Mouse (Mus musculus) stomach, embryonic 15.5 days (tissue): ENCODE measurements around the gene Adamtsl1. TPM values are rescaled to one million over a fixed set of nuclear protein-coding genes. Genes with fewer than 3 reads are reported as not detected.
A peak's percentile ranks its signal among the peaks of the same experiment; 100 is the strongest.

Experiments used
- ATAC-seq: fragments of 200-750 bp; cut with Nextera tagmentation; 2 replicates; pipeline ENCODE4 v1.8.0; 2017; ENCODE audit warnings: low read depth, moderate number of reproducible peaks, moderate TSS enrichment; ENCODE audit not compliant: insufficient read depth, low FRiP score
- H3K27ac ChIP-seq: fragments of 300-500 bp; sonication (generic); 2 replicates; pipeline ENCODE4 v1.5.1; 2015; ENCODE audit warnings: mild to moderate bottlenecking, inconsistent platforms
- H3K27me3 ChIP-seq: fragments of 300-500 bp; sonication (generic); replicated peaks from 2 replicates; pipeline ENCODE4 v1.6.1; 2015; ENCODE audit warnings: inconsistent platforms
- H3K36me3 ChIP-seq: fragments of 300-500 bp; sonication (generic); 2 replicates; pipeline ENCODE4 v1.6.1; 2015; ENCODE audit warnings: inconsistent platforms
- H3K4me1 ChIP-seq: fragments of 300-500 bp; sonication (generic); 2 replicates; pipeline ENCODE4 v1.6.1; 2015; ENCODE audit warnings: inconsistent platforms
- H3K4me2 ChIP-seq: fragments of 300-500 bp; sonication (generic); 2 replicates; pipeline ENCODE4 v1.6.1; 2015; ENCODE audit warnings: mild to moderate bottlenecking, inconsistent platforms
- H3K4me3 ChIP-seq: fragments of 300-500 bp; sonication (generic); replicated peaks from 2 replicates; pipeline ENCODE4 v1.5.1; 2015; ENCODE audit warnings: inconsistent platforms
- H3K9ac ChIP-seq: fragments of 300-500 bp; sonication (generic); 2 replicates; pipeline ENCODE4 v1.6.1; 2015; ENCODE audit warnings: inconsistent platforms
- H3K9me3 ChIP-seq: fragments of 300-500 bp; sonication (generic); 2 replicates; pipeline ENCODE4 v1.6.1; 2016; ENCODE audit warnings: inconsistent platforms
- WGBS: fragments of 180-500 bp; shearing (Covaris S2); methylation state at CpG from one replicate; pipeline ENCODE4 v1.1.7; 2015; 5-methylcytosine and 5-hydroxymethylcytosine counted together
- polyA plus RNA-seq: library from polyadenylated mRNA; unstranded; fragments of >200 nt; fragmentation: Nextera tagmentation; extraction: Ambion mirVana; gene quantifications from 2 replicates; pipeline ENCODE4 v1.2.1, GENCODE M21; 2015

Gene Adamtsl1
- polyA plus RNA-seq, 1 experiment from 2014 or later, result 17.8 TPM

- no peak overlapping the region for H3K27ac ChIP-seq
- no peaks in the 10 kb centered on the region for H3K4me1 ChIP-seq
- no peak overlapping the region for H3K9ac ChIP-seq
- H3K4me2 ChIP-seq, result no peak overlapping the region
- no peaks in the 10 kb centered on the region for H3K36me3 ChIP-seq
- no peaks in the 10 kb centered on the region for H3K9me3 ChIP-seq
- no peak for ATAC-seq
- H3K4me3 ChIP-seq, result no peak overlapping the region
- 73% methylated on average over 3 of the region's 3 CpGs for WGBS
- H3K27me3 ChIP-seq, result no peaks in the 10 kb centered on the region
Observed at GRCm38 (mm10) chr4:85955387-85955786, 441.4 kb downstream of the Adamtsl1 start.

GRCm38 (mm10) chr4:85957266-85957665 lies 443.3 kb downstream of the Adamtsl1 start:
- Histone ChIP-seq H3K36me3 (no peaks in the 10 kb centered on the region), H3K4me1 (no peaks in the 10 kb centered on the region), H3K4me3 (no peak overlapping the region), H3K4me2 (no peak overlapping the region), H3K9me3 (no peaks in the 10 kb centered on the region), H3K27ac (no peak overlapping the region), H3K9ac (no peak overlapping the region), H3K27me3 (no peaks in the 10 kb centered on the region)
- 63% methylated on average over 4 of the region's 4 CpGs for WGBS
- no peak for ATAC-seq

DNA sequence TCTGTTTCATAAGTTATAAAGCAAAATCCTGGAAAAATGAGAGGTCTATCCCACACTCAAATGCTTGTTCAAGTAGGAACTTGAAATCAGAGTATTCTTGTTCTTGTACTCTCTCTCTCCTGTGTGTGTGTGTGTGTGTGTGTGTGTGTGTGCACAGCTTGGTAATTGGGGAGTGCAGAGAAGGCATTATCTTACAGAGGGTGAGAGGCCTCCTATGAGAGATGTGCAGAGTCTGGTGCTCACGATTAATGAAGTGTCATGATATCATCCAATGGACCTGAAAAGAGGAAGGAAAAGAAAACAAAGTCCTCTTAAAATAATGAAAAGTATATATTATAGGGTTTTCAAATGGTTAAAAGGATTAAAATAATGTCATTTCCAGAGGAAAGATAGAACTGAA lies 443.9 kb downstream of the Adamtsl1 start:
- no peaks in the 10 kb centered on the region for H3K4me1 ChIP-seq
- no peaks in the 10 kb centered on the region for H3K36me3 ChIP-seq
- no peak overlapping the region for H3K27ac ChIP-seq
- 60% methylated on average over 1 of the region's 1 CpGs for WGBS
- H3K4me3 ChIP-seq, result no peak overlapping the region
- H3K9me3 ChIP-seq, result no peaks in the 10 kb centered on the region
- no peaks in the 10 kb centered on the region for H3K27me3 ChIP-seq
- ATAC-seq, result no peak
- H3K9ac ChIP-seq, result no peak overlapping the region
- H3K4me2 ChIP-seq, result no peak overlapping the region

DNA sequence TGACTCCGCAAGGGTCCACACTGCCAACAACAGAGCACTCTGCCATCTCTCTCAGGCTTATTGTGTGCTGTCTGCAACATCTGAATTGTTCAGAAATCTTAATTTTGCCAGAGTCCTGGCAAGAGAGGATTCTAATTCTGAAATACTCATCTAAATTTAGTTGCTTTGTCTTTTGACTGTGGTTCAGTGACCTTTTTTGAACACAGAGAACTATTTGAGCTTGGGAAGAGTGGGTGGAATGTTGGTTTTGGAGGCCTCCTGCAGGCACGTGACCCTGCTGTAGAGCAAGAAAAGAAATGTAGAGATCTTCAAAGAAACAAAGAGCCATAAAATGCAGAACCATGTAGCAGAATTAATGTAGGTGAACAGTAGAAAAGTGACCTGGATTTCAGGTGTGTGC lies 445.0 kb downstream of the Adamtsl1 start:
- Histone ChIP-seq H3K9ac (no peak overlapping the region), H3K4me1 (no peaks in the 10 kb centered on the region), H3K36me3 (no peaks in the 10 kb centered on the region), H3K27ac (no peak overlapping the region), H3K4me3 (no peak overlapping the region), H3K4me2 (no peak overlapping the region), H3K27me3 (no peaks in the 10 kb centered on the region), H3K9me3 (no peaks in the 10 kb centered on the region)
- no peak for ATAC-seq
- WGBS, result 66% methylated on average over 2 of the region's 2 CpGs

DNA sequence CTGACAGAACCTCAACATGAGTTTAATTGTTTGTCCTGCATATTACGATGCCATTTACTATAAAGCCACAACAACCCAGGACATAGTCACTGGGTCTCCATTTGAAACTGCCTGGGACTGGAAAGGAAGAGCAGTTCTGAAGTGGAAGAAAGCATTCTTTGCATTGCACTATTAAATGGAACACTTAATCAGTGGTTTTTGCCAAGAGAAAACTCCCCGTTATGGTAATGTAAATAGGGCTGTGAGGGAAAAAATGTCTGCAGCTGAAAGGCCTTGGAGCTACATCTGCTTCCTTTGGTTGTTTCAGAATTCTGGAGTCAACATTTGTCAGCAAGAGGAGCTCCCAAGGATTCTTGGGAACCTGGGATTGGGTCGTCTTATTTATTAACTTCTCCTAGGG lies 462.2 kb downstream of the Adamtsl1 start:
- no peaks in the 10 kb centered on the region for H3K4me1 ChIP-seq

GRCm38 (mm10) chr4:85979206-85979605 lies 465.2 kb downstream of the Adamtsl1 start:
- ATAC-seq, result no peak

More for the DNA sequence above, 462.2 kb downstream of the Adamtsl1 start:
- Histone ChIP-seq H3K4me2 (no peak overlapping the region), H3K9me3 (no peaks in the 10 kb centered on the region), H3K4me3 (no peak overlapping the region), H3K9ac (no peak overlapping the region), H3K36me3 (no peaks in the 10 kb centered on the region), H3K27me3 (no peaks in the 10 kb centered on the region), H3K27ac (no peak overlapping the region)
- WGBS, result 56% methylated on average over 3 of the region's 3 CpGs
- ATAC-seq, result no peak

DNA sequence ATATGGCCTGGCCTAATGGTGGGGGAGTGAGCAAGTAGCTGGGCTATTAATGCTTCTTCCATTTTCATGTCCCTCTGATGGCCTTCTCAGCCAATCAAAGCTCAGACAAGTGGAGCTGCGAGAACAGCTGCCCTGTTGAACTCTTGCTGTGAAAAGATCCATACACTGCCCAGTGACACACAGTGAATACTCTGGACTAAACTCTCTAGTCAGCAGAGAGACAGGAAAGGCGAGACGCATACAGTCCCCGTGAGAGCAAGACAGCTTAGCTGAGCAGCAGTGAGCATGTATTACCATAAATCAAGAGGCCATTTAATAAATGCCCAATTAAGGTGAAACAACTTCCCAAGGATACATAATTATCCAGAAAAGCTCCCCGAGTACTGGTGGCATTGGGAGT lies 492.6 kb downstream of the Adamtsl1 start:
- no peaks in the 10 kb centered on the region for H3K4me1 ChIP-seq
- no peak for ATAC-seq
- 44% methylated on average over 5 of the region's 5 CpGs for WGBS

More at GRCm38 (mm10) chr4:85979206-85979605, 465.2 kb downstream of the Adamtsl1 start:
- Histone ChIP-seq H3K27me3 (no peaks in the 10 kb centered on the region), H3K36me3 (no peaks in the 10 kb centered on the region), H3K4me2 (no peak overlapping the region), H3K9ac (no peak overlapping the region), H3K27ac (no peak overlapping the region), H3K4me1 (no peaks in the 10 kb centered on the region), H3K4me3 (no peak overlapping the region), H3K9me3 (no peaks in the 10 kb centered on the region)
- 61% methylated on average over 10 of the region's 10 CpGs for WGBS

DNA sequence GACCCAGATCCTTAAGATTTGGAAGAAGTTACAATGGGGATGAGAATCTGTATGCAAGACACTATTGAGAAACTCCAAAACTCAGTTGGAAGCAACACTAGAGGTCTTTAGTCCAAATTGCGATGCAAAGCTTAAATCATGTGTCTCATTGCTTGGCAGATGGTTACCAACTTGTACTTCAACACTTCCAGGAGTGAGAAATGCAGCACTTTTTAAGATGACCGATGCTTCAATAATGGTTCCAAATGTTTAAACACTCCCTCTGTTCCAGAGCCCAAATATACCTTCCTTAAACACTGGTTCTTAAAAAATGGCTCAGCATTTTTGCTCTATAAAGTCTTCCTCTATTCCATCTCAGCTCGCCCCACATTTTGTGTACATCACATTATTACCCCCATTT lies 499.7 kb downstream of the Adamtsl1 start:
- no peaks in the 10 kb centered on the region for H3K36me3 ChIP-seq
- ATAC-seq, result no peak
- 84% methylated on average over 3 of the region's 3 CpGs for WGBS
- H3K4me2 ChIP-seq, result no peak overlapping the region
- H3K27ac ChIP-seq, result no peak overlapping the region
- no peak overlapping the region for H3K4me3 ChIP-seq
- no peak overlapping the region for H3K9ac ChIP-seq
- no peaks in the 10 kb centered on the region for H3K4me1 ChIP-seq
- H3K9me3 ChIP-seq, result no peaks in the 10 kb centered on the region
- no peaks in the 10 kb centered on the region for H3K27me3 ChIP-seq

More for the DNA sequence above, 492.6 kb downstream of the Adamtsl1 start:
- H3K9ac ChIP-seq, result no peak overlapping the region
- H3K4me3 ChIP-seq, result no peak overlapping the region
- H3K27ac ChIP-seq, result no peak overlapping the region
- H3K36me3 ChIP-seq, result no peaks in the 10 kb centered on the region
- no peaks in the 10 kb centered on the region for H3K9me3 ChIP-seq
- no peaks in the 10 kb centered on the region for H3K27me3 ChIP-seq
- H3K4me2 ChIP-seq, result no peak overlapping the region

DNA sequence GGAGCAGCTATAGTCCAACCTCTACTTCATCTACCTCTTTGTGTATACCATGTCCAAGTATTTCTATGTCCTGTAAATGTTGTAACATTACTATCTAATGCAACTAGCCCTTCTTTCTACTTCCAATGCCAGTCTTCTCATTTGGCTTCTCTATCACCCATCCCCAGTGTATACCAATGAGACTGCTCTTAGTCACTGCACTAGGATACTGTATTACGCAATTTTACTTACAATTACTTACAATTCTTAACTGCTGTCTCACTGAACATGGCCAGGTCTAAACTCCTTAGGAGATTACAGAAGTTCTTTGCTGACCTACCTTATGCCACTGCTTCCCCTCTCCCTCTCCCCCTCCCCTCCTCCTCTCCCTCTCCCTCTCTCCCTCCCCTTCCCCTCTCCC lies 505.0 kb downstream of the Adamtsl1 start:
- no peak for ATAC-seq
- Histone ChIP-seq H3K9me3 (no peaks in the 10 kb centered on the region), H3K36me3 (no peaks in the 10 kb centered on the region), H3K9ac (no peak overlapping the region), H3K4me2 (no peak overlapping the region), H3K27ac (no peak overlapping the region), H3K27me3 (no peaks in the 10 kb centered on the region), H3K4me1 (no peaks in the 10 kb centered on the region), H3K4me3 (no peak overlapping the region)
- 94% methylated on average over 1 of the region's 1 CpGs for WGBS

GRCm38 (mm10) chr4:86019586-86019985 lies 505.6 kb downstream of the Adamtsl1 start:
- H3K9me3 ChIP-seq, result no peaks in the 10 kb centered on the region
- ATAC-seq, result no peak
- H3K4me1 ChIP-seq, result no peaks in the 10 kb centered on the region
- H3K4me3 ChIP-seq, result no peak overlapping the region
- H3K27ac ChIP-seq, result no peak overlapping the region
- no peak overlapping the region for H3K9ac ChIP-seq
- H3K36me3 ChIP-seq, result no peaks in the 10 kb centered on the region
- H3K27me3 ChIP-seq, result no peaks in the 10 kb centered on the region
- H3K4me2 ChIP-seq, result no peak overlapping the region
- 44% methylated on average over 4 of the region's 4 CpGs for WGBS

DNA sequence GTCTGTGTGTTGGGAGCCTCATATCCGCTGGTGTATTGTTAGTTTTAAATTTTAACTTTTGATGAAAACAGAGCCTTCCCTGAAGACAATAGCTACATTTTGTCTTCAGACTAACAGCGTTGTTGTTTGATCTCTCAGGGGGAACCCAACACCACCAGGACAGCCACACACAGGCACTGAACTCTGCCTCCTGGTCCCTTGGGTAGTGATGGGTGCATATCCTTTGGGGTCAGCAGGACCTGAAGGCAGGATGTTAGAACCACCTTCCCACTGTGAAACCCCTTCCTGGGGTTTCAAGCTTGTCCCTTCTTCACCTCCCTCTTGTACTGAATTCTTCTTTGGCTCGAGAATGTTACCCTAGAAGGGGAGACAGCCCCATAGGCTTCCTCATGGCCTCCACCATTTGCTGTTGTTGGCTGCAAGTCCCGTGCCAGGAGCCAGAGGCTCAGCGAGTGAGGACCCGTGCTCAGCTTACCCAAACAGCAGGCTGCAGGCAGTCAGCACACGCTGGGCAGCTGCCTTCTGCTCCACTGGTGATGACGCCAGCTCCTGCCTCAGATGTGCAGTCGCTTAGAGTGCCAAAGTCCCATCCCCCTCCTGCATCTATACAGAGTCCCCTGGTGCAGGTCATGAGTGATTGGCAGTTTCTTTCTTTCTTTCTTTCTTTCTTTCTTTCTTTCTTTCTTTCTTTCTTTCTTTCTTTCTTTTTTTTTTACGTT lies 506.6 kb downstream of the Adamtsl1 start:
- Histone ChIP-seq H3K4me2 (no peak overlapping the region), H3K36me3 (no peaks in the 10 kb centered on the region), H3K27me3 (no peaks in the 10 kb centered on the region), H3K9me3 (no peaks in the 10 kb centered on the region), H3K9ac (no peak overlapping the region), H3K4me1 (no peaks in the 10 kb centered on the region), H3K27ac (no peak overlapping the region), H3K4me3 (no peak overlapping the region)
- ATAC-seq, result no peak
- WGBS, result 58% methylated on average over 10 of the region's 10 CpGs

DNA sequence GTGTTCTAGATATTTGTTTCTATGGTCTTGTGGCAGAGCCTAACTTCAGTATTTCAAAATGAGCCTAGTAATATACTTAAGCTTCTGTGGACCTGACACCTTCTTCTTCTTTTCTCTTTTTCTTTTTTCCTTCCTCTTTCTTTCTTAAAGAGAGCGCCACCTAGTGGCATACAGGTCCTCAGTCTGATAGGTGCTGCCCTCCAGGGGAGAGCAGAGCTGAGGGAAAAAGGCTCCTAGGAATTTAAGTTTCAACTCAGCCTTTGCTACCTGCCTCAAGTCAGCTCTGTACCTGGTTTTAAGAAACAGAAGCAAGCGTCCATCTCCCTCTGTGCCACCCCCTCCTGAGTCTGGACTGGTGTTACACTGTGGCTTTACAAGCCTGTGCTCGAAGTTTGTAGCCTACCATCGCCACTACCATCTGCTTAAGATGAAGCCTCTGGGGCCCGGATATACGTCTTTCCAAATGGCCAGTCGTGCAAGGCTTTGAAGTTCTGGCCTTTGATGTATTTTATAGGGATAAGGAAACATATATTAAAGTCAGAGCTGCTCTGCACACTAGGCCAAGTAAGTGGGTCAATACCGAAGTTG lies 510.7 kb downstream of the Adamtsl1 start:
- no peaks in the 10 kb centered on the region for H3K27me3 ChIP-seq
- ATAC-seq, result peak; percentile 47; the same call in 1 of the 2 replicates
- H3K4me2 ChIP-seq, result no peak overlapping the region
- H3K9ac ChIP-seq, result no peak overlapping the region
- H3K4me1 ChIP-seq, result no peaks in the 10 kb centered on the region
- H3K9me3 ChIP-seq, result no peaks in the 10 kb centered on the region
- no peak overlapping the region for H3K4me3 ChIP-seq
- 56% methylated on average over 8 of the region's 8 CpGs for WGBS
- no peaks in the 10 kb centered on the region for H3K36me3 ChIP-seq
- no peak overlapping the region for H3K27ac ChIP-seq
